Mouse (Mus musculus) heart, embryonic 14.5 days (tissue): ENCODE data around the gene Thoc3. TPM values are rescaled to one million over a fixed set of nuclear protein-coding genes. Genes with fewer than 3 reads are reported as not detected.
A peak's percentile ranks its signal among the peaks of the same experiment; 100 is the strongest.

Source experiments
- ATAC-seq: fragments of 200-750 bp; cut with Nextera tagmentation; 2 replicates; pipeline ENCODE4 v1.8.0; 2017; ENCODE audit warnings: low read depth, moderate TSS enrichment; ENCODE audit not compliant: insufficient number of reproducible peaks, insufficient read depth, low FRiP score
- H3K27ac ChIP-seq, 2 experiments: fragments of 200-500 bp in 1 of 2; fragments of 300-500 bp in 1 of 2; sonication (generic) in 1 of 2; replicated peaks in 1 of 2; 2 replicates each; pipeline ENCODE4 v1.5.1; 2012 to 2014; ENCODE audit warnings: low read depth in 2 of 2, low read length in 2 of 2, control low read depth in 1 of 2, mild to moderate bottlenecking in 1 of 2, mixed read lengths in 1 of 2; ENCODE audit not compliant: control insufficient read depth in 1 of 2, insufficient read depth in 1 of 2
- H3K27me3 ChIP-seq: fragments of 300-500 bp; sonication (generic); 2 replicates; pipeline ENCODE4 v1.6.1; 2014; ENCODE audit warnings: mild to moderate bottlenecking, low read length, control low read depth; ENCODE audit not compliant: control insufficient read depth, insufficient read depth
- H3K36me3 ChIP-seq: fragments of 300-500 bp; sonication (generic); 2 replicates; pipeline ENCODE4 v1.6.1; 2014; ENCODE audit warnings: mild to moderate bottlenecking, control low read depth, low read length, mixed read lengths; ENCODE audit not compliant: control insufficient read depth, insufficient read depth
- H3K4me1 ChIP-seq, 2 experiments: fragments of 200-500 bp in 1 of 2; fragments of 300-500 bp in 1 of 2; sonication (generic) in 1 of 2; 2 replicates each; pipeline ENCODE4 v1.6.1; 2012 to 2014; ENCODE audit warnings: low read length in 2 of 2, control low read depth in 1 of 2, mixed read lengths in 1 of 2; ENCODE audit not compliant: control insufficient read depth in 2 of 2, insufficient read depth in 2 of 2
- H3K4me2 ChIP-seq: fragments of 300-500 bp; sonication (generic); 2 replicates; pipeline ENCODE4 v1.6.1; 2014; ENCODE audit warnings: mild to moderate bottlenecking, low read length
- H3K4me3 ChIP-seq, 2 experiments: fragments of 200-500 bp in 1 of 2; fragments of 300-500 bp in 1 of 2; sonication (generic) in 1 of 2; 2 replicates each; pipeline ENCODE4 v1.5.1; 2012 to 2014; ENCODE audit warnings: low read length in 2 of 2, mild to moderate bottlenecking in 2 of 2, control low read depth in 1 of 2, low read depth in 1 of 2, moderate library complexity in 1 of 2; ENCODE audit not compliant: control insufficient read depth in 1 of 2, insufficient read depth in 1 of 2
- H3K9ac ChIP-seq: fragments of 300-500 bp; sonication (generic); 2 replicates; pipeline ENCODE4 v1.6.1; 2014; ENCODE audit warnings: mild to moderate bottlenecking, low read length
- H3K9me3 ChIP-seq: fragments of 300-500 bp; sonication (generic); 2 replicates; pipeline ENCODE4 v1.6.1; 2016; ENCODE audit warnings: low read length, control low read depth; ENCODE audit not compliant: control insufficient read depth
- WGBS: fragments of 180-500 bp; shearing (Covaris S2); extraction: QIAGEN DNeasy Blood & Tissue Kit; methylation state at CpG from one replicate; pipeline ENCODE4 v1.1.7; 2014; 5-methylcytosine and 5-hydroxymethylcytosine counted together
- polyA plus RNA-seq: library from polyadenylated mRNA; unstranded; fragments of >200 nt; fragmentation: Nextera tagmentation; extraction: Ambion mirVana; gene quantifications from 2 replicates; pipeline ENCODE4 v1.2.1, GENCODE M21; 2014

Gene Thoc3
- polyA plus RNA-seq, 1 experiment from 2014 or later = 88.2 TPM

DNA sequence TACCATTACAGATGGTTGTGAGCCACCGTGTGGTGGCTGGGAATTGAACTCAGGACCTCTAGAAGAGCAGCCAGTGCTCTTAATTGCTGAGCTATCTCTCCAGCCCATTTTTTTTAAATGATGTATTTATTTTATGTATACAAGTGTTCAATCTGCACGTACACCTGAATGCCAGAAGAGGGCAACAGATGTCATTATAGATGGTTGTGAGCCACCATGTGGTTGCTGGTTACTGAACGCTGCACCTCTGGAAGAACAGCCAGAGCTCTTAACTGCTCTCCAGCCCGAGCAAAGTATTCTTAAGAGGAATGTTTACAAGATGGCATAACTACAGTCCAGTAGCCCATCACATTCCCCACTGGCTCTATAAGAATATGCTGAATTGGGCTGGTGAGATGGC lies 3.3 kb upstream of the Thoc3 start:
- H3K4me1 ChIP-seq = peaks cover 2 to 9% of the 10 kb centered on the region in 2 experiments
- no peak for ATAC-seq
- no peak overlapping the region for H3K9ac ChIP-seq
- H3K27ac ChIP-seq = no peak overlapping the region
- 78% methylated on average over 4 of the region's 4 CpGs for WGBS
- H3K36me3 ChIP-seq = peaks cover 7% of the 10 kb centered on the region
- no peak overlapping the region for H3K4me2 ChIP-seq
- H3K27me3 ChIP-seq = no peaks in the 10 kb centered on the region
- peaks cover 3% of the 10 kb centered on the region; the same call in 1 of the 2 replicates for H3K9me3 ChIP-seq
- no peak overlapping the region for H3K4me3 ChIP-seq

DNA sequence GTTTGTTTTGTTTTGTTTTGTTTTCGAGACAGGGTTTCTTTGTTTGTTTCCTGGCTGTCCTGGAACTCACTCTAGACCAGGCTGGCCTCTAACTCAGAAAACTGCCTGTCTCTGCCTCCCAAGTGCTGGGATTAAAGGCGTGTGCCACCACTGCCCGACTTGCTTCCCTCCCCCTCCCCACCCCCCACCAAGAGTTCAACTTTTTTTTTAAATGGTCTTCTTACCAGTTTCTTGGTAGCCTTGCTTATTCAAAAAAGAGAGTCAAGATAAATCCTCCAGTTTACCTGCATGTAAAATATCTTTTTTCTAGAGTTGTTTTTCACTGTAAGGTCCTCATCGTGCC lies 334 bp upstream of the Thoc3 start:
- Histone ChIP-seq H3K27ac (no peak overlapping the region), H3K27me3 (no peaks in the 10 kb centered on the region), H3K4me3 (peak overlapping the region; percentile 59 to 99), H3K9ac (peak overlapping the region; percentile 92), H3K9me3 (peaks cover 9% of the 10 kb centered on the region; the same call in 1 of the 2 replicates), H3K4me1 (peaks cover 2 to 9% of the 10 kb centered on the region in 2 experiments), H3K4me2 (peak overlapping the region; percentile 88), H3K36me3 (peaks cover 36% of the 10 kb centered on the region)
- no peak for ATAC-seq
- WGBS = 11% methylated on average over 4 of the region's 4 CpGs

DNA sequence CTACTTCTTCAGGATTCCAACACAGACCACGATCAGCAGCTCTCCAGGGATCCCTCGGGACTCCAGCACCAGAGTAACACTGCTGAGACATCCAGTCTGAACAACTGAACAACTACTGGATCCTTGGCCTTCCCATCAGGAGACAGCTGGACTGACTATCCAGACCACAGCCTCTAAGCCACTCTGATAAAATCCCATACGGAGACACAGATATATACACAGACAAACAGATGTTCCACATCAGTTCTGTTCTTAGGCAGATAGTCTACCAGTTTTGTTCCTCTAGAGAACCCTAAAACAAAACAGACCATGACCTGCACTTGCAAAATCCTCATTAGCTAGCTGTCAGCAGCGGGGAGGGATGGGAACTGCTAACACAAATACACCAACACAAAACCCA lies 9.4 kb downstream of the Thoc3 start:
- Histone ChIP-seq H3K4me3 (no peak overlapping the region), H3K9me3 (peaks cover 5% of the 10 kb centered on the region; the same call in 1 of the 2 replicates), H3K4me1 (no peaks in the 10 kb centered on the region), H3K36me3 (peaks cover 95% of the 10 kb centered on the region), H3K4me2 (no peak overlapping the region), H3K27me3 (no peaks in the 10 kb centered on the region), H3K9ac (no peak overlapping the region), H3K27ac (no peak overlapping the region)
- ATAC-seq = no peak
- 81% methylated on average over 4 of the region's 4 CpGs for WGBS

DNA sequence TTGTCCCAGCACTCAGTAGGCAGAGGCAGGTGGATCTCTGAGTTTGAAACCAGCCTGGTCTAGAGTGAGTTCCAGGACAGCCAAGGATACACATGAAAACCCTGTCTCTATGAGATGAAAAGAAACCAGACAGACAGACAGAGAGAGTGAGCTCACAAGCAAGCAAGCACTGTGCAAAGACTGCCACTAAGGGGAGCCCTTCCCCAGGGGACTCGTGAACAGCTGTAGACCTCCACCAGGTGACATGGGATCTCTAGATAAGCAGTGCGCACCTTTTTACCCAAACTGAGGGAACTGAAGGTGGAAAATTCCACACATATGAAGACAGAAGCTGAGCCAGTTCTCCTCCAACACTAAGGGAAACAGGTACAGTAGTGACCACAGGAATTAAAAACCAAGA lies 11.6 kb downstream of the Thoc3 start:
- WGBS = 73% methylated on average over 2 of the region's 2 CpGs
- Histone ChIP-seq H3K9me3 (no peaks in the 10 kb centered on the region), H3K36me3 (peaks cover 79% of the 10 kb centered on the region), H3K27me3 (no peaks in the 10 kb centered on the region), H3K4me1 (no peaks in the 10 kb centered on the region), H3K9ac (no peak overlapping the region), H3K4me2 (no peak overlapping the region), H3K27ac (no peak overlapping the region), H3K4me3 (no peak overlapping the region)
- ATAC-seq = no peak

DNA sequence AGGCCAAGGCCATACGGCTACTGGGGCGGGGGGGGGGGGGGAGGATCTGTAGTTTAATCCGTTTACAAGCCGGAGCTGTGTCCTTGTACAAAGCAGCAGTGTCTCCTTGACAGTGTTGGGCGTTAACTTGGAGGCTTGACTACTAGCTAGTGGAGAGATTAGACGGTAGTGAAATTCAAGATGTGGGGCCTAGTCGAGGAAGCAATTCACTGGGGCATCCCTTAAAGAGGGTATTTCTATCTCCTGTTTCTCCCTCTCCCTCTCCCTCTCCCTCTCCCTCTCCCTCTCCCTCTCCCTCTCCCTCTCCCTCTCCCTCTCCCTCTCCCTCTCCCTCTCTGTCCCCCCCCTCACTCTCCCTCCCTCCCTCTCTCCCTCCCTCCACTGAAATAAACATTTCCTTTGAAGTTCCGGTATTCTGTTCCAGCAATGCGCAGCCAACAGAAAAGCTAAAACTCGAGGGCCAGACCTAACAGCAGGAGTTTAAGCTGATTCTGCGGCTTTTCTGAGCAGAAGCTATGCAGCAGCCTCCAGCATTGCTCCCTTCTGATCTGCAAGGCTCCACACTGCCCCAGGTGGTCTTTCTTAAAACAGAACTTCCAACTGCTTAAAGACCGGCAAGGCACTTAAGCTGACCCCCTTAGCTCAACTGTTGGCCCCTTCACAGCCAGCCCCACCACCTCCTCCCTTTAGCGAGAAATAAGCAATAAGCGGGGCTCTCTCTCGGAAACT lies 21.0 kb downstream of the Thoc3 start:
- peaks cover 2 to 7% of the 10 kb centered on the region in 2 experiments; a peak in 2 of 4 replicates for H3K4me1 ChIP-seq
- ATAC-seq = no peak
- peak overlapping the region; percentile 36; the same call in 1 of the 2 replicates for H3K4me2 ChIP-seq
- 0 out of 4 replicates have a peak overlapping the region, but pooled peaks of 1 of the 2 experiments have one; percentile 13 for H3K4me3 ChIP-seq
- no peak overlapping the region for H3K9ac ChIP-seq
- H3K36me3 ChIP-seq = no peaks in the 10 kb centered on the region
- no peak overlapping the region for H3K27ac ChIP-seq
- WGBS = 2% methylated on average over 14 of the region's 15 CpGs
- no peaks in the 10 kb centered on the region for H3K9me3 ChIP-seq
- no peaks in the 10 kb centered on the region for H3K27me3 ChIP-seq

DNA sequence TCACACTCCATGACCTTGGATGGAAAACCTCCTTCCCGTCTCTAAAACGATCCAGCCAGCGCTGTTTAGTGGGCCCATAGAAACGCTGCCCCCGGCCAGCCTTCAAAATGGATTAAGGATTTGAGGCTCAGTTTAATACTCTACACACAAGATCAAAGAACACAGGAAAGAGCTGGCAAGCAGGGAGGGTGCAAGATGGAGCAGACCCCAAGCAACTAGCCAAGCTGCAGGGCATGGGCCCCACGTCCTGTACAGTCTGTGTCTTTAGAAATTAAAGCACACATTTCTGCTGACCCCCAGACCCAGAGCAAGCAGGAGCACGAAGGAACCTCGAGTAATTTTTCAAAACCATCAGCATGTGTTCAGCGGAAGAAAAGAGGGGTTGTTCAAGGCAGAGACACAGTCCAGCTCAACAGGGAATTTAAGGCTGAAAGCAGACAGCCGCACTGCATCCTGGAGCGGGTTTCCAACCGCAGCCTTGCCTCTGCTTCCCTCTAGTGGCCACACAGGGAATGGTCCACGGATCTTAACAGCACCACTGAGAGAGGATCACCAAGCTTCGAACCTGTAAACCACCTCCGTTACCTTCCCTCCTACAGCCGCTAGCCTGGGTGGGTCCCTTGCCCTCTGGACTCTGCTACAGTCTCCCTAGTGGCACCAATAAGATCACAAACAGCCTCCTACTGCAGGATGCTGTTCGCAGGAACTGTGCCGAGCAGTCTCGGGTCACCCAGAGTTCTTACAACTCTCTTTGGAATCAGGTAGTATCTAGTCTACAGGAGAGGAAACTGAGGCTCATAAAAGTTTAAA lies 21.8 kb downstream of the Thoc3 start:
- ATAC-seq = no peak
- H3K27me3 ChIP-seq = no peaks in the 10 kb centered on the region
- H3K36me3 ChIP-seq = no peaks in the 10 kb centered on the region
- H3K4me3 ChIP-seq = no peak overlapping the region
- H3K4me1 ChIP-seq = peaks cover 2 to 7% of the 10 kb centered on the region in 2 experiments; a peak in 2 of 4 replicates
- H3K4me2 ChIP-seq = peak overlapping the region; percentile 36; the same call in 1 of the 2 replicates
- no peak overlapping the region for H3K27ac ChIP-seq
- H3K9ac ChIP-seq = no peak overlapping the region
- H3K9me3 ChIP-seq = no peaks in the 10 kb centered on the region
- WGBS = 31% methylated on average over 19 of the region's 19 CpGs

DNA sequence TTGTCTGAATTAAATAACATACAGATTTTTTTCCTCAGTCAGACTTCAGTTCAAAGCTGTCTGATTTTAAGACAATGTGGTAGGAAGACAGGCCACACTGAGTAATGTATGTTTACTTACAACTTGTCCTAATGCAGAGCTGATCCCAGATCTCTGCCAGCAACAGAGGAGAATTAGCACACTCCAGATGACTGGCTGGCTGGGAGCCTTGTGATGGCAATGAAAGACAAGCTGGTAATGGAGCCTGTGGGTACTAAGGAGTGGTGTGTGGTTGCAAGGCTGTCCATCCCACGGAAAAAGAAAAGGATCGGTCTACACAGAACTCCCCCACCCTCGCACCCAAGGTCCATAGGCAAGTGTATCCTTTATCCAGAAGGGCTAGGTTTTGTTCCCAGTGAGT lies 25.0 kb downstream of the Thoc3 start:
- ATAC-seq = no peak
- no peak overlapping the region for H3K4me2 ChIP-seq
- 73% methylated on average over 3 of the region's 3 CpGs for WGBS
- H3K27ac ChIP-seq = no peak overlapping the region
- no peaks in the 10 kb centered on the region for H3K27me3 ChIP-seq
- peaks cover 2 to 7% of the 10 kb centered on the region in 2 experiments; a peak in 2 of 4 replicates for H3K4me1 ChIP-seq
- no peak overlapping the region for H3K4me3 ChIP-seq
- H3K36me3 ChIP-seq = no peaks in the 10 kb centered on the region
- H3K9me3 ChIP-seq = no peaks in the 10 kb centered on the region
- H3K9ac ChIP-seq = no peak overlapping the region
